Mouse (Mus musculus) intestine, embryonic 16.5 days (tissue): ENCODE measurements around the gene Brpf3. TPM values are rescaled to one million over a fixed set of nuclear protein-coding genes. Genes with fewer than 3 reads are reported as not detected.
A peak's percentile ranks its signal among the peaks of the same experiment; 100 is the strongest.
"Not testable (repeated sequence)": the region's sequence is repeated elsewhere in the genome, so short reads cannot be mapped to it uniquely, and the experiment has no call there.

Experiments used
- ATAC-seq: fragments of 200-750 bp; cut with Nextera tagmentation; 2 replicates; pipeline ENCODE4 v1.8.0; 2017; ENCODE audit warnings: moderate TSS enrichment, moderate library complexity
- H3K27ac ChIP-seq: fragments of 300-500 bp; sonication (generic); 2 replicates; pipeline ENCODE4 v1.5.1; 2014; ENCODE audit warnings: mild to moderate bottlenecking, low read length
- H3K27me3 ChIP-seq: fragments of 300-500 bp; sonication (generic); replicated peaks from 2 replicates; pipeline ENCODE4 v1.6.1; 2014; ENCODE audit warnings: low read length, control low read depth, mixed read lengths; ENCODE audit not compliant: control insufficient read depth, insufficient read depth
- H3K36me3 ChIP-seq: fragments of 300-500 bp; sonication (generic); 2 replicates; pipeline ENCODE4 v1.6.1; 2014; ENCODE audit warnings: low read length, control low read depth; ENCODE audit not compliant: control insufficient read depth, insufficient read depth
- H3K4me1 ChIP-seq: fragments of 300-500 bp; sonication (generic); 2 replicates; pipeline ENCODE4 v1.6.1; 2014; ENCODE audit warnings: low read length, control low read depth, mixed read lengths; ENCODE audit not compliant: control insufficient read depth, insufficient read depth
- H3K4me2 ChIP-seq: fragments of 300-500 bp; sonication (generic); 2 replicates; pipeline ENCODE4 v1.6.1; 2014; ENCODE audit warnings: low read depth, low read length, control low read depth
- H3K4me3 ChIP-seq: fragments of 300-500 bp; sonication (generic); 2 replicates; pipeline ENCODE4 v1.5.1; 2014; ENCODE audit warnings: mild to moderate bottlenecking, low read length
- H3K9ac ChIP-seq: fragments of 300-500 bp; sonication (generic); 2 replicates; pipeline ENCODE4 v1.6.1; 2014; ENCODE audit warnings: low read depth, low read length
- H3K9me3 ChIP-seq: fragments of 300-500 bp; sonication (generic); 2 replicates; pipeline ENCODE4 v1.6.1; 2016; ENCODE audit warnings: low read length, control low read depth; ENCODE audit not compliant: control insufficient read depth
- WGBS: fragments of 180-500 bp; shearing (Covaris S2); extraction: QIAGEN DNeasy Blood & Tissue Kit; methylation state at CpG from one replicate; pipeline ENCODE4 v1.1.7; 2014; 5-methylcytosine and 5-hydroxymethylcytosine counted together
- polyA plus RNA-seq: library from polyadenylated mRNA; unstranded; fragments of >200 nt; fragmentation: Nextera tagmentation; extraction: Ambion mirVana; gene quantifications from 2 replicates; pipeline ENCODE4 v1.2.1, GENCODE M21; 2015

Gene Brpf3
- polyA plus RNA-seq, 1 experiment from 2014 or later, result 16.6 TPM

- H3K9me3 ChIP-seq, result no peaks in the 10 kb centered on the region
- 3% methylated on average over 24 of the region's 24 CpGs for WGBS
- peak; percentile 72 for ATAC-seq
- H3K27me3 ChIP-seq, result no peaks in the 10 kb centered on the region
- peak overlapping the region; percentile 90 for H3K9ac ChIP-seq
- H3K36me3 ChIP-seq, result 0 out of 2 replicates have a peak, but pooled peaks cover 6% of the 10 kb centered on the region
- H3K4me3 ChIP-seq, result peak overlapping the region; percentile 73
- peak overlapping the region; percentile 86 for H3K27ac ChIP-seq
- H3K4me2 ChIP-seq, result peak overlapping the region; percentile 88
- H3K4me1 ChIP-seq, result peaks cover 18% of the 10 kb centered on the region
Measured at GRCm38 (mm10) chr17:28769875-28770421, 30.9 kb upstream of the Brpf3 start.

DNA sequence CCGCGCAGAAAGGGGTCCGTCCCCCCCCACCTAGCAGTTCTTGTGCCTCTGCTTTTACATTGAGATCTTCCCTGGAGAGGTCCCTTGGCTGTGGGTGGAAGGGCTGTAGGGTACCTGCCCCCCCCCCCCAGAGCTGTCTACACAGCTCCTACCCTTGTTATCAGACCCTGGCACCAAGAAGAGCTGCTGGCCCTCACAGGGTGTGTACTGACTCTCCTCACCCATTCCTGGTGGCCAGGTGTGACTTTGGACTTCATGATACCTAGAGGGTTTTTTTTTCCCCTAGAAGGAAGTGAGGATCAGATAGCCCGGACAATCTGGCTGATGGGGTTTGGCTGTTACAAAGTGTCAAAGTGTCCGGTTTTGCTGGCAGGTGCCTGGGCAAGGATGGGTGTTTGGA lies 29.6 kb upstream of the Brpf3 start:
- WGBS, result 80% methylated on average over 5 of the region's 5 CpGs
- Histone ChIP-seq H3K9ac (peak overlapping the region; percentile 90; the same call in 1 of the 2 replicates), H3K27me3 (no peaks in the 10 kb centered on the region), H3K4me1 (peaks cover 15% of the 10 kb centered on the region), H3K4me3 (peak overlapping the region; percentile 73), H3K36me3 (peaks cover 13% of the 10 kb centered on the region), H3K27ac (peak overlapping the region; percentile 86), H3K4me2 (peak overlapping the region; percentile 88), H3K9me3 (no peaks in the 10 kb centered on the region)
- peak; percentile 65 for ATAC-seq

DNA sequence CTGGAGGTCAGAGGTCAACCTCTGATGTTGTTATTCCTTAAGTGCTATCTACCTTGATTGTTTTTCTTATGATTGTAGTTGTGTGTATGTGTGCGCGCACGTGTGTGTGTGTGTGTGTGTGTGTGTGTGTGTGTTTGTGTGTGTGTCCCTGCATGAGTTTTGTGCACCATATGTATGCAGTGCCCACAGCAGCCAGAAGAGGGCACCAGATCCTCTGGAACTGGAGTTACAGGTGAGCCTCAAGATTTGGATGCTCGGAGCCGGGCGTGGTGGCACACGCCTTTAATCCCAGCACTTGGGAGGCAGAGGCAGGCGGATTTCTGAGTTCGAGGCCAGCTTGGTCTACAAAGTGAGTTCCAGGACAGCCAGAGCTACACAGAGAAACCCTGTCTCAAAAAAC lies 26.6 kb upstream of the Brpf3 start:
- Histone ChIP-seq H3K36me3 (peaks cover 15% of the 10 kb centered on the region), H3K4me1 (peaks cover 15% of the 10 kb centered on the region)
- not testable (repeated sequence) for H3K9ac ChIP-seq, ATAC-seq, H3K27ac ChIP-seq, H3K4me3 ChIP-seq, H3K4me2 ChIP-seq, H3K27me3 ChIP-seq, H3K9me3 ChIP-seq
- WGBS, result 95% methylated on average over 9 of the region's 9 CpGs

DNA sequence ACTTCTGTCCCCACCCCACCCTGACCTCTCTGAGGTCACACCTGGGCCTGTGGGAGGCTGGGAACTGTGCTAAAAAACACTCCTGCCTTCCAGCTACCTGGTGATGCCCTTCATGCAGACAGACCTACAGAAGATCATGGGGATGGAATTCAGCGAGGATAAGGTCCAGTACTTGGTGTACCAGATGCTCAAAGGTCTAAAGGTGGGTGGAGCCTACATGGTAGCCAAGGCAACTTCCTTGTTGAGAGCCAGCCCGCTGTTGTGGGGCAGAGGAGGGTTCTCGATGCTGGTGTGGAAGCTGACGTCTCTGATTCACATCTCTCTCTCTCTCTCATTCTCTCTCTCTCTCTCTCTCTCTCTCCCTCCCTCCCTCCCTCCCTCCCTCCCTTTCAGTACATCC lies 25.7 kb upstream of the Brpf3 start:
- WGBS, result 96% methylated on average over 4 of the region's 4 CpGs
- Histone ChIP-seq H3K36me3 (peaks cover 20% of the 10 kb centered on the region), H3K4me2 (no peak overlapping the region), H3K27ac (no peak overlapping the region), H3K9me3 (no peaks in the 10 kb centered on the region), H3K4me3 (no peak overlapping the region), H3K9ac (no peak overlapping the region), H3K27me3 (no peaks in the 10 kb centered on the region), H3K4me1 (peaks cover 15% of the 10 kb centered on the region)
- ATAC-seq, result no peak

- Histone ChIP-seq H3K27me3 (no peaks in the 10 kb centered on the region), H3K4me2 (no peak overlapping the region), H3K4me1 (peaks cover 5% of the 10 kb centered on the region), H3K36me3 (peaks cover 20% of the 10 kb centered on the region), H3K27ac (no peak overlapping the region), H3K9ac (no peak overlapping the region), H3K9me3 (no peaks in the 10 kb centered on the region), H3K4me3 (no peak overlapping the region)
- WGBS, result 97% methylated on average over 3 of the region's 3 CpGs
- ATAC-seq, result no peak
Measured at GRCm38 (mm10) chr17:28776817-28777216, 24.1 kb upstream of the Brpf3 start.

GRCm38 (mm10) chr17:28777231-28778005 lies 23.5 kb upstream of the Brpf3 start:
- Histone ChIP-seq H3K9me3 (no peaks in the 10 kb centered on the region), H3K27me3 (no peaks in the 10 kb centered on the region), H3K4me2 (no peak overlapping the region), H3K4me3 (no peak overlapping the region), H3K27ac (no peak overlapping the region), H3K9ac (no peak overlapping the region), H3K4me1 (peaks cover 5% of the 10 kb centered on the region), H3K36me3 (peaks cover 20% of the 10 kb centered on the region)
- WGBS, result 88% methylated on average over 16 of the region's 16 CpGs
- no peak for ATAC-seq

DNA sequence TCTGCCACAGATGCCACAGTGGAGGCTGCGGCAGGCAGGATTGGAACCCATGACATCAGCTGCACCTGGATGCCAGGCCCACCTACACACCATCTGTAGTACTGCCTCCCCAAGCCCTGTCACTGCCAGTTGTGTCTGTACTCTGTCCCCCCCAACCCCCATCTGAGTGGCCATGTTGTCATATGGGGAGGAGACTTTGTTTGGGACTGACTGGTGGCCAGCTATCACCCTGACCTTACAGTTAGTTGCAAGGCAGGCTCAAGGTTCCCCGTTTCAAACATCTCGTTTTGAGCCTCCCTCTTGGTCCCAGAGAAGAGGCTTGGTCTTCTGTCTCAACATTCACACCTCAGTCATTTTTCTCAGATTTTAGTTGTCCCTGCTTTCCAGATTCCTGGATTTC lies 21.2 kb upstream of the Brpf3 start:
- no peaks in the 10 kb centered on the region for H3K27me3 ChIP-seq
- no peak overlapping the region for H3K9ac ChIP-seq
- peaks cover 5% of the 10 kb centered on the region; the same call in 1 of the 2 replicates for H3K4me1 ChIP-seq
- WGBS, result 92% methylated on average over 3 of the region's 3 CpGs
- no peak for ATAC-seq
- H3K4me3 ChIP-seq, result no peak overlapping the region
- H3K36me3 ChIP-seq, result peaks cover 14% of the 10 kb centered on the region
- no peak overlapping the region for H3K27ac ChIP-seq
- no peaks in the 10 kb centered on the region for H3K9me3 ChIP-seq
- H3K4me2 ChIP-seq, result no peak overlapping the region

- Histone ChIP-seq H3K4me1 (peaks cover 5% of the 10 kb centered on the region; the same call in 1 of the 2 replicates), H3K9ac (no peak overlapping the region), H3K36me3 (peaks cover 10% of the 10 kb centered on the region), H3K27ac (no peak overlapping the region), H3K4me3 (no peak overlapping the region), H3K4me2 (no peak overlapping the region), H3K27me3 (no peaks in the 10 kb centered on the region), H3K9me3 (no peaks in the 10 kb centered on the region)
- 48% methylated on average over 3 of the region's 3 CpGs for WGBS
- ATAC-seq, result 0 out of 2 replicates have a peak, but pooled peaks have one; percentile 16
Measured at GRCm38 (mm10) chr17:28780836-28781235, 20.1 kb upstream of the Brpf3 start.

- Histone ChIP-seq H3K4me1 (peaks cover 5% of the 10 kb centered on the region; the same call in 1 of the 2 replicates), H3K36me3 (0 out of 2 replicates have a peak, but pooled peaks cover 5% of the 10 kb centered on the region), H3K27me3 (no peaks in the 10 kb centered on the region), H3K4me3 (no peak overlapping the region), H3K9me3 (no peaks in the 10 kb centered on the region), H3K9ac (no peak overlapping the region), H3K27ac (no peak overlapping the region), H3K4me2 (no peak overlapping the region)
- peak; percentile 45; the same call in 1 of the 2 replicates for ATAC-seq
- 52% methylated on average over 9 of the region's 9 CpGs for WGBS
Measured at GRCm38 (mm10) chr17:28781290-28782045, 19.4 kb upstream of the Brpf3 start.
